Mouse (Mus musculus) intestine, embryonic 14.5 days (tissue): Measurements from ENCODE around the gene Smarca1. TPM values are rescaled to one million over a fixed set of nuclear protein-coding genes. Genes with fewer than 3 reads are reported as not detected.

Source experiments
- ATAC-seq: fragments of 200-750 bp; cut with Nextera tagmentation; replicated peaks from 2 replicates; pipeline ENCODE4 v1.8.0; 2017; ENCODE audit warnings: low read depth, moderate number of reproducible peaks, moderate TSS enrichment, moderate library complexity; ENCODE audit not compliant: low FRiP score, low TSS enrichment
- DNase-seq: peaks from one replicate; pipeline ENCODE4 v3.0.0-alpha.2; 2018; ENCODE audit warnings: low spot score
- H3K27ac ChIP-seq: fragments of 300-500 bp; sonication (generic); 2 replicates; pipeline ENCODE4 v1.5.1; 2014; ENCODE audit warnings: low read depth, mild to moderate bottlenecking, control low read depth
- H3K27me3 ChIP-seq: fragments of 300-500 bp; sonication (generic); replicated peaks from 2 replicates; pipeline ENCODE4 v1.6.1; 2014; ENCODE audit warnings: low read length, control low read depth; ENCODE audit not compliant: control insufficient read depth, insufficient read depth
- H3K36me3 ChIP-seq: fragments of 300-500 bp; sonication (generic); 2 replicates; pipeline ENCODE4 v1.6.1; 2014; ENCODE audit warnings: low read length, control low read depth; ENCODE audit not compliant: control insufficient read depth, insufficient read depth
- H3K4me1 ChIP-seq: fragments of 300-500 bp; sonication (generic); replicated peaks from 2 replicates; pipeline ENCODE4 v1.6.1; 2014; ENCODE audit warnings: low read length, control low read depth, mixed read lengths; ENCODE audit not compliant: control insufficient read depth, insufficient read depth
- H3K4me2 ChIP-seq: fragments of 300-500 bp; sonication (generic); 2 replicates; pipeline ENCODE4 v1.6.1; 2014; ENCODE audit warnings: low read length
- H3K4me3 ChIP-seq: fragments of 300-500 bp; sonication (generic); 2 replicates; pipeline ENCODE4 v1.5.1; 2014; ENCODE audit warnings: low read depth, low read length, control low read depth, mixed read lengths
- H3K9ac ChIP-seq: fragments of 300-500 bp; sonication (generic); 2 replicates; pipeline ENCODE4 v1.6.1; 2014; ENCODE audit warnings: mild to moderate bottlenecking, low read length
- H3K9me3 ChIP-seq: fragments of 300-500 bp; sonication (generic); 2 replicates; pipeline ENCODE4 v1.6.1; 2016; ENCODE audit warnings: low read length, control low read depth; ENCODE audit not compliant: control insufficient read depth
- WGBS: fragments of 180-500 bp; shearing (Covaris S2); extraction: QIAGEN DNeasy Blood & Tissue Kit; methylation state at CpG from one replicate; pipeline ENCODE4 v1.1.7; 2014; 5-methylcytosine and 5-hydroxymethylcytosine counted together
- polyA plus RNA-seq: library from polyadenylated mRNA; unstranded; fragments of >200 nt; fragmentation: Nextera tagmentation; extraction: Ambion mirVana; gene quantifications from 2 replicates; pipeline ENCODE4 v1.2.1, GENCODE M21; 2014

The Smarca1 gene
- 28.5 and 37.3 TPM in 2 replicates for polyA plus RNA-seq

DNA sequence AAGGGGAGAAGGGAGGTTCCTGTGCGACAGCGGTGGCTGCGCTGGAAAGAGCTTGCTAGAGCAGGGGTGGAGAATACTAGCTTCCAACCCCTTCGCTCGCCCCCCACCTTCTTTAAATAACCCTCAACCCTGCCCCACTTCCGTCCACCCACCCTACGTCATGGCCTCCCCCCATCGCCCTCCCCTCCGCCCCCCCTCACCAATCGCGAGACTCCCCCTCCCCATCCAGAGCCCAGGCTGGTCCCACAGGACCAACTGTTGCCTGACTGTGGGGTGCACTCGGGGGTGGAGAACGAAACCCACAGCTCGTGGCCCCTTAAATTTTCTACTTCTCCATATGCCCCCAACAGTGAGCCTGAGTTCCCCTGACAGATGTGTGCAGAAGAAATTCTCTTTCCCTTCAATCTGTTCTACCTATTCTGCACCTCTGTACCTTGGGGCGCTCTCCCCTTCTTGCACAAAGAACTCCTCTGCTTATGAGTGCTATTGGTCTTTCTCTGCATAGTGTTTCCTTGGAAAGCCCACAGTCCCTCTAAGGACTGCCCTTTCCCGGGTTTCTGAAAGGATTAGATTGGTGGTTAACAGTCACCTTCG, at the start of gene Smarca1:
Gene Smarca1 (minus strand): TSS at position 544 of the 594 bp plus-strand sequence.
- Histone ChIP-seq H3K36me3 (no peaks in the 10 kb centered on the region), H3K27me3 (no peaks in the 10 kb centered on the region), H3K9ac (peak within 1 kb of the TSS; percentile 63), H3K4me2 (peak within 1 kb of the TSS; percentile 53), H3K4me1 (no peaks in the 10 kb centered on the region), H3K27ac (peak within 1 kb of the TSS; percentile 69; the same call in 1 of the 2 replicates), H3K4me3 (peak within 1 kb of the TSS; percentile 56), H3K9me3 (no peaks in the 10 kb centered on the region)
- DNase-seq (peak; percentile 55), ATAC-seq (peak; percentile 66)
- WGBS = 15% methylated on average over 15 of the region's 17 CpGs

DNA sequence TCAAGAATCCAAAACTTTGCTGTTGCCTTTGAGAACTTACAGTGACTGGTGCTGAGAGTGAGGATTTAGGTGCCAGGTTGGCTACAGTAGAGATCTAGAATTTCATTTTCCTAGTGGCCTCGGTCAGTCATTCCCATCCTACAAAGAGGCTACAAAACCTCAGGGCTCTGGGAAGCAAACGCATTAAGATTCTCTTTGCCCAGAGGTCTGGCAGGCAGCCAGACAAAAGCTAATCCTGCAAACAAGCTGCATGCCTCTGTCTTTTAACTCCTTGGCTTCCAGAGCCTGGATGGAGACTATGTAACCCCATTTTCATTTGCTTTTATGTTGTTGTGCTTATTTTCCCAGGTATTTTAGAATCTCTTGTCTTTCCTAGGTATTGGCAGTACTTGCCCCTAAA, 45.0 kb upstream of the Smarca1 start:
- H3K4me1 ChIP-seq = no peaks in the 10 kb centered on the region
- no peak overlapping the region for H3K9ac ChIP-seq
- 20% methylated on average over 2 of the region's 2 CpGs for WGBS
- H3K27me3 ChIP-seq = no peaks in the 10 kb centered on the region
- H3K4me2 ChIP-seq = no peak overlapping the region
- no peak for ATAC-seq
- no peaks in the 10 kb centered on the region for H3K9me3 ChIP-seq
- H3K36me3 ChIP-seq = peaks cover 23% of the 10 kb centered on the region; the same call in 1 of the 2 replicates
- DNase-seq = no peak
- H3K27ac ChIP-seq = peak overlapping the region; percentile 22; the same call in 1 of the 2 replicates
- no peak overlapping the region for H3K4me3 ChIP-seq

GRCm38 (mm10) chrX:47936885-47937284, 44.1 kb upstream of the Smarca1 start:
- Histone ChIP-seq H3K4me2 (no peak overlapping the region), H3K9ac (no peak overlapping the region), H3K9me3 (no peaks in the 10 kb centered on the region), H3K36me3 (peaks cover 29% of the 10 kb centered on the region), H3K27me3 (no peaks in the 10 kb centered on the region), H3K4me3 (no peak overlapping the region), H3K27ac (no peak overlapping the region), H3K4me1 (no peaks in the 10 kb centered on the region)
- ATAC-seq (no peak), DNase-seq (no peak)
- WGBS = 48% methylated on average over 5 of the region's 5 CpGs

GRCm38 (mm10) chrX:47934352-47934751, 41.6 kb upstream of the Smarca1 start:
- Histone ChIP-seq H3K27me3 (no peaks in the 10 kb centered on the region), H3K4me1 (no peaks in the 10 kb centered on the region), H3K27ac (no peak overlapping the region), H3K9me3 (no peaks in the 10 kb centered on the region), H3K4me2 (no peak overlapping the region), H3K4me3 (no peak overlapping the region), H3K9ac (no peak overlapping the region), H3K36me3 (peaks cover 44% of the 10 kb centered on the region)
- ATAC-seq = no peak
- no peak for DNase-seq
- 85% methylated on average over 11 of the region's 11 CpGs for WGBS

- no peaks in the 10 kb centered on the region for H3K4me1 ChIP-seq
Measured at GRCm38 (mm10) chrX:47930449-47930848, 37.7 kb upstream of the Smarca1 start.

GRCm38 (mm10) chrX:47927981-47928380, 35.2 kb upstream of the Smarca1 start:
- no peak overlapping the region for H3K4me3 ChIP-seq
- H3K9me3 ChIP-seq = no peaks in the 10 kb centered on the region
- DNase-seq = no peak
- ATAC-seq = no peak
- WGBS = 80% methylated on average over 3 of the region's 3 CpGs
- H3K4me1 ChIP-seq = no peaks in the 10 kb centered on the region
- H3K27me3 ChIP-seq = no peaks in the 10 kb centered on the region
- H3K4me2 ChIP-seq = no peak overlapping the region
- H3K27ac ChIP-seq = no peak overlapping the region
- H3K36me3 ChIP-seq = peaks cover 21% of the 10 kb centered on the region
- H3K9ac ChIP-seq = no peak overlapping the region

More at GRCm38 (mm10) chrX:47930449-47930848, 37.7 kb upstream of the Smarca1 start:
- no peak overlapping the region for H3K4me3 ChIP-seq
- H3K9ac ChIP-seq = no peak overlapping the region
- H3K27ac ChIP-seq = no peak overlapping the region
- peaks cover 31% of the 10 kb centered on the region for H3K36me3 ChIP-seq
- no peak for ATAC-seq
- 75% methylated on average over 3 of the region's 3 CpGs for WGBS
- H3K27me3 ChIP-seq = no peaks in the 10 kb centered on the region
- no peak for DNase-seq
- no peak overlapping the region for H3K4me2 ChIP-seq
- no peaks in the 10 kb centered on the region for H3K9me3 ChIP-seq

DNA sequence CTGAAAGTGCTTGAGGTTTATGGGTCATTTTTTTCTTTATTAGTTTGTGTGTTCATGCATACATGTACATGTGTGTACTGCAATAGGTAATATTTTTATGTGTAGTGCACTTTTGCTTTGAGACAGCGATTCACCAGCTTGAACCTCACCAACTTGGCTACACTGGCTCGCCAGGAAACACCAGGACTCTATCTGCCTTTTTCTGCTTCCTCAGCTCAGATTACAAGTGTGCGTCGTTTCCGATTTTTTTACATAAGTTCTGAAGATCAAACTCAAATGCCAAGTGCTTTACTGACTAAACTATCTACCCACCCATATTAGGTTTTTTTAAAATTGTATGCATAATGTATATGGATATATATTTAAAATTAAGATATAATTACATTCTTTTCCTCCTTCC, 27.8 kb upstream of the Smarca1 start:
- WGBS = 96% methylated on average over 5 of the region's 5 CpGs
- Histone ChIP-seq H3K9ac (no peak overlapping the region), H3K4me2 (no peak overlapping the region), H3K36me3 (peaks cover 7% of the 10 kb centered on the region; the same call in 1 of the 2 replicates), H3K9me3 (no peaks in the 10 kb centered on the region), H3K4me3 (no peak overlapping the region), H3K27ac (no peak overlapping the region), H3K4me1 (no peaks in the 10 kb centered on the region), H3K27me3 (no peaks in the 10 kb centered on the region)
- DNase-seq (no peak), ATAC-seq (no peak)

DNA sequence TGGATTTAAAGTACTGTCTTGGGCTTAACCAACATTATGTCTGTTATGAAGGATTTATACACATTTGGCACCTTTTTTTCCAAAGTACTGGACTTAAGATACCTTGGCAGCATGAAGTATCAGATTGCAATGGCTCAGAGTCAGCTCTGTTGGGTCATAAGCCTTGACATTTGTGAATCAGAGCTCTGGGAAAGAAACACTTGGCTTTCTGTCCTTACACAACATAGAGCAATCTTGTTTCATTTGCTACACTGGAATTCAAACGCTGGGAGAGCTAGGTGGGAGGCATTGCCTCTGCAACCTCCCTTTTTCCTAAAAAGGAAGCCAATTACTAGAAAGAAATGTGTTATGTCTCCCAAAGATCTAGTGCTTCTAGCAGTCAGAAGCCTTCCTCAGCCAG, 24.1 kb upstream of the Smarca1 start:
- Histone ChIP-seq H3K27me3 (no peaks in the 10 kb centered on the region), H3K9ac (no peak overlapping the region), H3K4me3 (no peak overlapping the region), H3K9me3 (no peaks in the 10 kb centered on the region), H3K36me3 (peaks cover 7% of the 10 kb centered on the region; the same call in 1 of the 2 replicates), H3K4me2 (no peak overlapping the region), H3K4me1 (no peaks in the 10 kb centered on the region), H3K27ac (no peak overlapping the region)
- ATAC-seq (no peak), DNase-seq (no peak)
- 60% methylated on average over 1 of the region's 1 CpGs for WGBS

- H3K4me2 ChIP-seq = peak overlapping the region; percentile 53
- H3K4me3 ChIP-seq = peak overlapping the region; percentile 55
- no peaks in the 10 kb centered on the region for H3K4me1 ChIP-seq
- 71% methylated on average over 7 of the region's 7 CpGs for WGBS
- no peak for DNase-seq
- no peak overlapping the region for H3K27ac ChIP-seq
- H3K9ac ChIP-seq = no peak overlapping the region
- no peaks in the 10 kb centered on the region for H3K9me3 ChIP-seq
- H3K36me3 ChIP-seq = peaks cover 4% of the 10 kb centered on the region; the same call in 1 of the 2 replicates
- ATAC-seq = no peak
- no peaks in the 10 kb centered on the region for H3K27me3 ChIP-seq
Measured at GRCm38 (mm10) chrX:47913543-47913938, 20.8 kb upstream of the Smarca1 start.
